Mouse (Mus musculus): ENCODE measurements at regions not wholly inside any gene's neighbourhood (a gene's known extent, or its start where the extent isn't known, plus 50 kb on each side); places are given as distances from the start of the nearest gene placed in this dataset.

DNA sequence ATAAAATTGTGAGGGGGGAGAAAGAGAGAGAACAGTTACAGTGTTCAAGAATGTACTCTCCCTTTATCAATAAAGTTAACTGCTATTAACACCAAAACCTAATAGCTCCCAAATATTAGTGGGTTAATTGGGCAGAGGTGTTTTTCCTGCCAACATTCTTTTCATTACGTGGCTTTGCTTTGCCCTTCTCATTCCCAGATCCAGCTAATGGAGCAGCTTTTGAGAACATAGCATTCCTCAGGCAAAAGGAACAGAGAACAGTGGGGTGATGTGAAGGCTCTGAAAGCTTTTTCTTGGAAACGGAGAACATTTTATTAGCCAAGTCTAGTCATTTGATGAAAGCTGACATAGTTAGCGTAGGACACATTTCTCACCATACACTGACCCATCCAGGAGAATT is 271.2 kb upstream of the Flrt2 start:
- Histone ChIP-seq H3K4me2 (replicated peaks; ENCODE audit: low read depth, low read length) (no peak overlapping the region), H3K4me1 (ENCODE audit: control insufficient read depth, insufficient read depth, low read length) (no peaks in the 10 kb centered on the region), H3K4me3 (ENCODE audit: low read depth, low read length) (no peak overlapping the region), H3K27me3 (ENCODE audit: control insufficient read depth, insufficient read depth, low read length) (no peaks in the 10 kb centered on the region), H3K9ac (replicated peaks; ENCODE audit: low read depth, low read length) (no peak overlapping the region), H3K27ac (ENCODE audit: low read length) (no peak overlapping the region), H3K36me3 (ENCODE audit: control insufficient read depth, insufficient read depth, low read length) (no peaks in the 10 kb centered on the region), H3K9me3 (ENCODE audit: control insufficient read depth, low read depth, low read length) (no peaks in the 10 kb centered on the region)
- WGBS = 80% methylated on average over 3 of the region's 3 CpGs
- no peak for ATAC-seq (ENCODE audit: insufficient number of reproducible peaks, insufficient read depth, low FRiP score, low read depth)

DNA sequence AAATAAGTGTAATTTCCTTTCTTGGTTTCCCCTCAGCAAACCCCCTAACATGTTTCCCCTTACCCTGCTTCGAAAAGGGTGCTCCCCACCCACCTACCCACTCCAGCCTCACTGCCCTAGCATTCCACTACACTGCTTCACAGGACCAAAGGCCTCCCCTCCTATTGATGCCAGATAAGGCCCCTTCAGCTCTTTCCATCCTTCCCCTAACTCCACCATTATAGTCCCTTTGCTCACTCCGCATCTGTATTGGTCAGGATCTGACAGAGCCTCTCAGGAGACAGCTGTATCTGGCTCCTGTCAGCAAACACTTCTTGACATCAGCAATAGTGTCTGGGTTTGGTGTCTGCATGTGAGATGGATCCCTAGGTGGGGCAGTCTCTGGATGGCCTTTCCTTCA is 267.3 kb upstream of the Flrt2 start:
- Histone ChIP-seq H3K9ac (replicated peaks; ENCODE audit: low read depth, low read length) (no peak overlapping the region), H3K4me1 (ENCODE audit: control insufficient read depth, insufficient read depth, low read length) (no peaks in the 10 kb centered on the region), H3K27ac (ENCODE audit: low read length) (no peak overlapping the region), H3K36me3 (ENCODE audit: control insufficient read depth, insufficient read depth, low read length) (no peaks in the 10 kb centered on the region), H3K4me2 (replicated peaks; ENCODE audit: low read depth, low read length) (no peak overlapping the region), H3K9me3 (ENCODE audit: control insufficient read depth, low read depth, low read length) (no peaks in the 10 kb centered on the region), H3K27me3 (ENCODE audit: control insufficient read depth, insufficient read depth, low read length) (no peaks in the 10 kb centered on the region), H3K4me3 (ENCODE audit: low read depth, low read length) (no peak overlapping the region)
- 65% methylated on average over 2 of the region's 2 CpGs for WGBS
- no peak for ATAC-seq (ENCODE audit: insufficient number of reproducible peaks, insufficient read depth, low FRiP score, low read depth)

DNA sequence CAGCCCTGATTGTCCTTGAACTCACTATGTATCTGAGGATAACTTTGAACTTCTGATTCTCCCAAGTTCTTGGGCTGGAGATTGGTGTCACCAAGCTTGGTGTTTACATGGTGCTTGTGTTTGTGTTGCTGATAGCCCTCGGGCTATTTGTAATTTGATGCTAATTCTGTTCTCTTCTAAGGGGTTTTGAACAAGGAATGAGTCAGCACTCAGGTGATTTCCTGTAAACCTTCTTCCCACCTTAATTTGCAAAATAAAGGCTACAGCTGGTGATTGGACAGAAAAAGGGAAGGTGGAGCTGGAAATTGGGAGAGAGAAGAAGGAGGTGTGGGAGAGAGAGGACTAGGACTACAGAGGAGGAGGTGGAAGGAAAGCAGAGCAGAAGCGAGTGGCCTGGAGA is 254.8 kb upstream of the Flrt2 start:
- Histone ChIP-seq H3K4me2 (replicated peaks; ENCODE audit: low read depth, low read length) (no peak overlapping the region), H3K27me3 (ENCODE audit: control insufficient read depth, insufficient read depth, low read length) (no peaks in the 10 kb centered on the region), H3K4me1 (ENCODE audit: control insufficient read depth, insufficient read depth, low read length) (no peaks in the 10 kb centered on the region), H3K4me3 (ENCODE audit: low read depth, low read length) (no peak overlapping the region), H3K27ac (ENCODE audit: low read length) (no peak overlapping the region), H3K36me3 (ENCODE audit: control insufficient read depth, insufficient read depth, low read length) (no peaks in the 10 kb centered on the region), H3K9me3 (ENCODE audit: control insufficient read depth, low read depth, low read length) (no peaks in the 10 kb centered on the region), H3K9ac (replicated peaks; ENCODE audit: low read depth, low read length) (no peak overlapping the region)
- WGBS = 62% methylated on average over 2 of the region's 2 CpGs
- ATAC-seq (ENCODE audit: insufficient number of reproducible peaks, insufficient read depth, low FRiP score, low read depth) = no peak

DNA sequence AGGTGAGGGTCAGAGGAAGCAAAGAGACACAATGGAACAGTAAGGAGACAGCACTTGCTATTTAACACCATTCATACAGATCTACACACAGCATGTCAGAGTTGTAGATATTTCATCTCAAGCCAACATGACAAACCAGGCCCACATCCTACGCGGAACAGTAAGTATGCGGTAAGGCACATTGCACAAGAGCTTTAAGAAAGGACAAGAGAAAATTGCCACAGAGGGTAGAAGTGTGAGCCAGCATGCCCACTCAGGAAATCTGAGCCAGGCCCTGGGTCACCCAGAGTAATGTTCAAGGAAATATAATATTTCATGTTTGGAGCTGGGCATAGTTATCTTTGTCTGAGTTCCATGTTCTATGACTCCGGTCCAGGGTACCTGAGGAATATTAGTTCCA is 234.5 kb upstream of the Flrt2 start:
- no peaks in the 10 kb centered on the region for H3K4me1 ChIP-seq (ENCODE audit: control insufficient read depth, insufficient read depth, low read length)
- no peak overlapping the region for H3K4me3 ChIP-seq (ENCODE audit: low read depth, low read length)
- H3K27me3 ChIP-seq (ENCODE audit: control insufficient read depth, insufficient read depth, low read length) = no peaks in the 10 kb centered on the region
- H3K9ac ChIP-seq (replicated peaks; ENCODE audit: low read depth, low read length) = no peak overlapping the region
- no peak overlapping the region for H3K27ac ChIP-seq (ENCODE audit: low read length)
- WGBS = 95% methylated on average over 4 of the region's 4 CpGs
- H3K36me3 ChIP-seq (ENCODE audit: control insufficient read depth, insufficient read depth, low read length) = no peaks in the 10 kb centered on the region
- H3K4me2 ChIP-seq (replicated peaks; ENCODE audit: low read depth, low read length) = no peak overlapping the region
- ATAC-seq (ENCODE audit: insufficient number of reproducible peaks, insufficient read depth, low FRiP score, low read depth) = no peak
- no peaks in the 10 kb centered on the region for H3K9me3 ChIP-seq (ENCODE audit: control insufficient read depth, low read depth, low read length)

DNA sequence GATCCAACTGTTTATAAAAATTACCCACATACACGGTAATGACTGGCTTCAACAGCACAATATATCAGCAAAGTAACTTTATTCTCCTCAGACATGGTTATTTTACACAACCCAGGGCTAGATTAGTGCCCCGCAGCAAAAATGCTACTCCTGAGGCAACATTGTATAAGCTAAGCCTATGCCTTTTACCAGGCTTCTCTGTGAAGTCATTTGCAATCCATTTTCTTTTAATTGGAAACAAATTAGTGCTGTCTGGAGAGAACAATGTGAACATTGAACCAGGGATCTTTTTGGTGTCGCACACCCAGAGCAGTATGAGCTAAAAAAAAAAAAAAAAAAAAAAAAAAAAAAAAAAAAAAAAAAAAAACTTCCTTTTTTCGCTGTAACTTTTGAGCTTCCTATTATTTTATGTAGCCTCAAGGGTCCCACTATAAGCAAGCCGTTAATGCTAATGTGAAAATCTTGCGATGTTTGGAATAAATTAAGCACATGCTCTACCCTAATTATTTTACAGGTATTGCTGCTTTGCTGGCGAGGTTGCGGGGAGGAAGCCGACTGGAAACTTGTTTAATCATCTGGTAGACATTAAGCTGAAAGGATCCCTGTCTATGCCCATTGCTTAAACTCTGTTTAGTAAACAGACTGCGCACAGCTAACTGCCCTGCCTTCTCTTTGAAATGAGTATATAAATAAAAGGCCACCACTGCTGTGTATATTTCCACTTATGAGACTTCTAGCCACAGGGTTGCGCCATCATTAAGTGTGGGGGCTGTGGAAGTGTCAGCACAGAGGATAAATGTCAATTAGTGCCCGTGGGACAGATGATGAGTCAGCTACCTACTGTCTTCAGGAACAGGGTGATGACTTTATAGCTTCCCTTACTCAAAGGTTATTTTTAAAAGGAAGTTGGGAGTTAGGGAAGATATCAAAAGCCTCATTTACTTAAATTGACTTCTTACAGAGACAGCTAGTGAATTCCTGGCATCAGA is 225.2 kb upstream of the Flrt2 start:
- Histone ChIP-seq H3K4me1 (ENCODE audit: control insufficient read depth, insufficient read depth, low read length) (no peaks in the 10 kb centered on the region), H3K4me2 (replicated peaks; ENCODE audit: low read depth, low read length) (no peak overlapping the region), H3K9me3 (ENCODE audit: control insufficient read depth, low read depth, low read length) (no peaks in the 10 kb centered on the region), H3K27me3 (ENCODE audit: control insufficient read depth, insufficient read depth, low read length) (no peaks in the 10 kb centered on the region), H3K4me3 (ENCODE audit: low read depth, low read length) (no peak overlapping the region), H3K27ac (ENCODE audit: low read length) (no peak overlapping the region), H3K9ac (replicated peaks; ENCODE audit: low read depth, low read length) (no peak overlapping the region), H3K36me3 (ENCODE audit: control insufficient read depth, insufficient read depth, low read length) (no peaks in the 10 kb centered on the region)
- no peak for ATAC-seq (ENCODE audit: insufficient number of reproducible peaks, insufficient read depth, low FRiP score, low read depth)
- 49% methylated on average over 12 of the region's 12 CpGs for whole genome bisulfite sequencing

DNA sequence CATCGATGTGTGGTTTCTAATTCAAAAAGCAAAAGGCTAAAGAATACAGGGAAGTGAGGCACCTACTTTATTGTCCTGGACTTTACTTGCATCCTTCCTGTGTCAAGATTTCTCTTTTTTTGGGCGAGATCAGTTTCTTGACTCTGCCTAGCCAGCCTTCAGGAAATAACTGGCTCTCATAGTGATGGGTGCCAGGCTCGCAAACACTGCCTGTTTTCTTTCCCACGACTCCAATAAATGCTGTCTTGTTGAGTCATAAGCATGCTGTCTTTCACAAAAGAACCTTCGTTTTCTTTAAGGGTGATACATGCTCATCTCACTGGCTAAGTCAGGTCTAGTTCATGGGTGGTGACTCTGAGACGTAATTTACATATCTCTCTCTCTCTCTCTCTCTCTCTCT is 222.1 kb upstream of the Flrt2 start:
- Histone ChIP-seq H3K9ac (replicated peaks; ENCODE audit: low read depth, low read length) (no peak overlapping the region), H3K36me3 (ENCODE audit: control insufficient read depth, insufficient read depth, low read length) (no peaks in the 10 kb centered on the region), H3K27ac (ENCODE audit: low read length) (no peak overlapping the region), H3K4me2 (replicated peaks; ENCODE audit: low read depth, low read length) (no peak overlapping the region), H3K4me1 (ENCODE audit: control insufficient read depth, insufficient read depth, low read length) (no peaks in the 10 kb centered on the region), H3K4me3 (ENCODE audit: low read depth, low read length) (no peak overlapping the region), H3K9me3 (ENCODE audit: control insufficient read depth, low read depth, low read length) (no peaks in the 10 kb centered on the region), H3K27me3 (ENCODE audit: control insufficient read depth, insufficient read depth, low read length) (no peaks in the 10 kb centered on the region)
- 70% methylated on average over 6 of the region's 6 CpGs for WGBS
- no peak for ATAC-seq (ENCODE audit: insufficient number of reproducible peaks, insufficient read depth, low FRiP score, low read depth)

DNA sequence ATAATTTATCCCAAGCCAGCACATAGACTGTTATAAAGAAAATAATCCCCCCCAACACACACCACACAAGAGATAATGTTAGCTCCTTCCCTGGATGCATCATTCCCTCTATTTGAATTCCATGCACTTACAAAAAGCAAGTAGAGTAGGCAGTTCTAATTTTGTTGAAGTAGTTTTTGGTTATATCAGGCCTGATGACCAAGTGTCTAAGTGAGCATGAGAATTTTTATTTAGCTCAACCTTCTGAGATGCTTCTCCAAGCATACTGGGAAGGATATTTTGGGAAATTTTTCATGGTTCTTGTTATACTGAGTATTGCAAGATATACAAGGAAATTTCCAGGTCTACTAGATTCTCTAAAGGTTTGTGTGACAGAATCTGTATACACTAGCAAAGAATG is 205.5 kb upstream of the Flrt2 start:
- no peaks in the 10 kb centered on the region for H3K4me1 ChIP-seq (ENCODE audit: control insufficient read depth, insufficient read depth, low read length)
- no peak for ATAC-seq (ENCODE audit: insufficient number of reproducible peaks, insufficient read depth, low FRiP score, low read depth)
- H3K27ac ChIP-seq (ENCODE audit: low read length) = no peak overlapping the region
- H3K9ac ChIP-seq (replicated peaks; ENCODE audit: low read depth, low read length) = no peak overlapping the region
- H3K4me3 ChIP-seq (ENCODE audit: low read depth, low read length) = no peak overlapping the region
- H3K9me3 ChIP-seq (ENCODE audit: control insufficient read depth, low read depth, low read length) = no peaks in the 10 kb centered on the region
- H3K27me3 ChIP-seq (ENCODE audit: control insufficient read depth, insufficient read depth, low read length) = no peaks in the 10 kb centered on the region
- no peaks in the 10 kb centered on the region for H3K36me3 ChIP-seq (ENCODE audit: control insufficient read depth, insufficient read depth, low read length)
- no peak overlapping the region for H3K4me2 ChIP-seq (replicated peaks; ENCODE audit: low read depth, low read length)

DNA sequence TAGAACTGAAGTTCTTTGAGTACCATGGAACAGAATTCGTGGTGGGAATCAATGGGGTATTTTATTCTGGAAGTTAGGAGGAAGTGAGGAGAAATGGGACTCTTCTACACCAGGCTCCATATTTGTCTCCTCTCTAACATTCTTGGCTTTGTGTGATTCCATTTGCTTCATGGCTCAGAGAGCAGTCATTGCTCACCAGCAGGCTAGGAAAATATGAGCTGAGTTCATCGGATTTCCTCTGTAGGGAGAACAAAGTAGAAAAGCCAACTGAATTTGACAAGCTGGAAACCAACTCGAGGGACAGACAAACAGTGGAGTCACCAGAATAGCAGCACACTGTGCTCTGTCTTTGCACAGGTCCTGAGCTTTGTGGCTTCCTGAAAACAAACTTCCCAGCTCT is 203.7 kb upstream of the Flrt2 start:
- Histone ChIP-seq H3K36me3 (ENCODE audit: control insufficient read depth, insufficient read depth, low read length) (no peaks in the 10 kb centered on the region), H3K27ac (ENCODE audit: low read length) (no peak overlapping the region), H3K9me3 (ENCODE audit: control insufficient read depth, low read depth, low read length) (no peaks in the 10 kb centered on the region), H3K9ac (replicated peaks; ENCODE audit: low read depth, low read length) (no peak overlapping the region), H3K4me1 (ENCODE audit: control insufficient read depth, insufficient read depth, low read length) (no peaks in the 10 kb centered on the region), H3K4me3 (ENCODE audit: low read depth, low read length) (no peak overlapping the region), H3K27me3 (ENCODE audit: control insufficient read depth, insufficient read depth, low read length) (no peaks in the 10 kb centered on the region), H3K4me2 (replicated peaks; ENCODE audit: low read depth, low read length) (no peak overlapping the region)
- WGBS = 64% methylated on average over 3 of the region's 3 CpGs
- no peak for ATAC-seq (ENCODE audit: insufficient number of reproducible peaks, insufficient read depth, low FRiP score, low read depth)

DNA sequence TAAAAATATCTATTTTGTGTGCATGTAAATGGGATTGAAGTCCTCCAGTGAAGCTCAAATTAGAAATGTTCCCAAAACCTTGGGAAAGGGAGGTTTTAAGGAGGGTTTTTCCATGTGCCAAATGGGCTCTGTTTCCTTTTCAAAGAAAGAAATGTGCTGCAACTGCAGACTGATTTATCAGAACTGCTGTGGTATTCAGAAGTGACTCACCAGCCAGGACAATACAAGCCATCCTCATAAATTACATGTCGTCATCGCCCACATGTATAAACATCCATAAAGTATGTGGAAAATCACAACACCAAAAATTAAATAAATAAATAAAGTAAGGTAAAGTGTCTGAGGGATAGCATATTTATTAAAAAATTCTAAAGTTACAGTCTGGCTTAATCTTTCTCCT is 202.7 kb upstream of the Flrt2 start:
- Histone ChIP-seq H3K27ac (ENCODE audit: low read length) (no peak overlapping the region), H3K36me3 (ENCODE audit: control insufficient read depth, insufficient read depth, low read length) (no peaks in the 10 kb centered on the region), H3K9me3 (ENCODE audit: control insufficient read depth, low read depth, low read length) (no peaks in the 10 kb centered on the region), H3K4me3 (ENCODE audit: low read depth, low read length) (no peak overlapping the region), H3K9ac (replicated peaks; ENCODE audit: low read depth, low read length) (no peak overlapping the region), H3K4me1 (ENCODE audit: control insufficient read depth, insufficient read depth, low read length) (no peaks in the 10 kb centered on the region), H3K27me3 (ENCODE audit: control insufficient read depth, insufficient read depth, low read length) (no peaks in the 10 kb centered on the region), H3K4me2 (replicated peaks; ENCODE audit: low read depth, low read length) (no peak overlapping the region)
- 88% methylated on average over 2 of the region's 2 CpGs for WGBS
- no peak for ATAC-seq (ENCODE audit: insufficient number of reproducible peaks, insufficient read depth, low FRiP score, low read depth)

Measured in stomach, embryonic 14.5 days (tissue).